In genomic region chr4:105819796-105820511, GRCm38 (mm10) we compare ENCODE assay signal across 12 mouse cellular contexts. TPM values are rescaled to one million over a fixed set of nuclear protein-coding genes. Genes with fewer than 3 reads are reported as not detected.
DNase-seq lines count a peak whose midpoint lies in the region; ATAC-seq and TF ChIP-seq lines count a peak whose summit lies in the region.
"Had no signal": no experiment of that assay in that cellular context is flagged by ENCODE, and none has a peak within 500 bp of the region (broad histone marks: within the 10 kb centered on the region; RNA-seq: fewer than 3 reads in every experiment).

No protein-coding gene starts in this region.

- no peaks in the 10 kb centered on the region for H3K4me1 ChIP-seq in kidney, postnatal 0 days (replicated peaks; ENCODE audit: insufficient read depth, low read length)
- H3K4me1 ChIP-seq: limb, embryonic 10.5 days had no signal

- H3K27ac ChIP-seq in kidney, postnatal 0 days: no peak overlapping the region
- H3K27ac ChIP-seq: limb, embryonic 10.5 days had no signal

- H3ac ChIP-seq in myocyte (ENCODE audit: control insufficient read depth, insufficient read length): no peak overlapping the region

- H3K9ac ChIP-seq in kidney, postnatal 0 days (ENCODE audit: low read depth, low read length): no peak overlapping the region

- H3K79me2 ChIP-seq in myocyte (ENCODE audit: control insufficient read depth, insufficient read depth): no peaks in the 10 kb centered on the region

- no peak for ATAC-seq in kidney, postnatal 0 days (replicated peaks; ENCODE audit: low FRiP score, low read depth)
- ATAC-seq: hindbrain, embryonic 16.5 days had no signal

- no peak overlapping the region for H3K4me2 ChIP-seq in kidney, postnatal 0 days (ENCODE audit: low read length)
- peak overlapping the region; percentile 53 for H3K4me2 ChIP-seq in myocyte (ENCODE audit: low read depth)

- H3K27me3 ChIP-seq in kidney, postnatal 0 days (ENCODE audit: insufficient read depth, low read length): no peaks in the 10 kb centered on the region
- H3K27me3 ChIP-seq in myocyte (ENCODE audit: control insufficient read depth, insufficient read depth, insufficient read length): no peaks in the 10 kb centered on the region

- H3K4me3 ChIP-seq in kidney, postnatal 0 days (replicated peaks; ENCODE audit: low read depth, low read length): no peak overlapping the region
- H3K4me3 ChIP-seq in myocyte: no peak overlapping the region
- H3K4me3 ChIP-seq: limb, embryonic 10.5 days had no signal

- no peak for TF ChIP-seq CTCF in kidney, postnatal 0 days (IDR thresholded peaks at IDR 0.05; ENCODE audit: low read depth)
- TF ChIP-seq CTCF in brain, embryonic 14.5 days (IDR thresholded peaks at IDR 0.05; ENCODE audit: borderline replicate concordance, extremely low read depth, insufficient read depth, insufficient read length): no peak

- no peak for TF ChIP-seq POLR2A in brain, embryonic 14.5 days (IDR thresholded peaks at IDR 0.05; ENCODE audit: borderline replicate concordance, extremely low read depth, insufficient read depth, insufficient read length, poor library complexity, severe bottlenecking)
- TF ChIP-seq POLR2A in myocyte (IDR thresholded peaks at IDR 0.05; ENCODE audit: insufficient read length, low read depth): no peak

- DNase-seq in kidney, postnatal 0 days (ENCODE audit: low spot score): peak; percentile 62
- no peak for DNase-seq in kidney, postnatal 14 days
- DNase-seq in brain, embryonic 14.5 days (ENCODE audit: low read depth): peak; percentile 61
- peak; percentile 25 to 34 for DNase-seq in layer of hippocampus, adult 8-10 months (ENCODE audit: low spot score in 2 of 2)
- no peak for DNase-seq in ovary, postnatal 10 days (ENCODE audit: low spot score)
- no peak for DNase-seq in ovary, adult 18-20 months (ENCODE audit: low spot score)
- no peak for DNase-seq in adrenal gland, postnatal 14 days
- DNase-seq: adrenal gland, postnatal 10 days had no signal

- no peaks in the 10 kb centered on the region for H3K9me3 ChIP-seq in kidney, postnatal 0 days (replicated peaks; ENCODE audit: low read length)
- H3K9me3 ChIP-seq: limb, embryonic 10.5 days had no signal

- H3K36me3 ChIP-seq in kidney, postnatal 0 days (ENCODE audit: insufficient read depth, low read length): no peaks in the 10 kb centered on the region
- H3K36me3 ChIP-seq in myocyte (ENCODE audit: control insufficient read depth, insufficient read depth): no peaks in the 10 kb centered on the region
- H3K36me3 ChIP-seq: limb, embryonic 10.5 days had no signal

- WGBS in kidney, postnatal 0 days: 55% methylated on average over 7 of the region's 7 CpGs

TF ChIP-seq in myocyte, 11 proteins besides CTCF, POLR2A, EP300 and RAD21:
- TF ChIP-seq TCF3 (IDR thresholded peaks at IDR 0.05; ENCODE audit: insufficient read length, low read depth) (no peak), TCF12 (IDR thresholded peaks at IDR 0.05; ENCODE audit: insufficient read depth, poor library complexity, severe bottlenecking) (peak; percentile 75), POLR2AphosphoS2 (IDR thresholded peaks at IDR 0.05; ENCODE audit: insufficient read length, low read depth) (no peak), USF1 (IDR thresholded peaks at IDR 0.05; ENCODE audit: low read depth) (no peak), MYOG (IDR thresholded peaks at IDR 0.05; ENCODE audit: control insufficient read depth in 1 of 3, insufficient read depth in 1 of 3, insufficient read length in 2 of 3, low read depth in 2 of 3) (peak in 2 of 3 experiments; percentile 63 to 70), MYOD1 (IDR thresholded peaks at IDR 0.05; ENCODE audit: control insufficient read depth in 1 of 3, insufficient read length in 2 of 3, low read depth in 2 of 3) (peak in 2 of 3 experiments; percentile 78 to 89), CEBPB (IDR thresholded peaks at IDR 0.05; ENCODE audit: insufficient read depth, poor library complexity, severe bottlenecking) (peak; percentile 29; the same call in 1 of the 2 replicates)

RNA-seq across cellular contexts. Expression of gene Gm12728, which starts 30.3 kb away (rescaled TPM):
- polyA plus RNA-seq in kidney, postnatal 0 days (2015; fragmentation: Nextera tagmentation; extraction: Ambion mirVana): not detected in 2 replicates
- not detected in 2 replicates for polyA plus RNA-seq in brain, embryonic 14.5 days (2012; rRNA removed)
- not detected for total RNA-seq in layer of hippocampus, adult 8-10 months (2022)
- not detected for polyA plus RNA-seq in myocyte (2012; fragmentation: generic; extraction: Trizol)
- total RNA-seq in adrenal gland, postnatal 14 days (2021): not detected in 2 replicates
- total RNA-seq: adrenal gland, postnatal 10 days; gastrocnemius, adult 8-10 months had no signal
- polyA plus RNA-seq: hindbrain, embryonic 16.5 days; limb, embryonic 10.5 days had no signal

Comparison
In these comparisons a context has a peak if more than half of its experiments do, and no peak if none do; other contexts are left out.
1. DNase-seq: peak in kidney, postnatal 0 days (single experiment), brain, embryonic 14.5 days (single experiment) and layer of hippocampus, adult 8-10 months (2 of 2); none in kidney, postnatal 14 days (single experiment), ovary, postnatal 10 days (single experiment), ovary, adult 18-20 months (single experiment) and adrenal gland, postnatal 14 days (single experiment).